Mouse (Mus musculus) thymus, postnatal 10 days (tissue): Measurements from ENCODE around the gene Senp7.
"Not testable (repeated sequence)": the region's sequence is repeated elsewhere in the genome, so short reads cannot be mapped to it uniquely, and the experiment has no call there.

ENCODE experiments used
- DNase-seq, 2 experiments: peaks; one replicate each; pipeline ENCODE4 v3.0.0; 2021; ENCODE audit warnings: low spot score in 2 of 2

Senp7 gene

GRCm38 (mm10) chr16:56134149-56134548, 86.0 kb downstream of the Senp7 start:
- no peak for DNase-seq

- not testable (repeated sequence) for DNase-seq
Measured at GRCm38 (mm10) chr16:56137672-56138071, 89.5 kb downstream of the Senp7 start.

- DNase-seq, result no peak
Measured at GRCm38 (mm10) chr16:56139921-56140320, 91.8 kb downstream of the Senp7 start.

- no peak for DNase-seq
Measured at GRCm38 (mm10) chr16:56144876-56145555, 96.9 kb downstream of the Senp7 start.

GRCm38 (mm10) chr16:56147679-56148078, 99.5 kb downstream of the Senp7 start:
- DNase-seq, result no peak

GRCm38 (mm10) chr16:56163466-56163865, 115.3 kb downstream of the Senp7 start:
- DNase-seq, result no peak

- no peak for DNase-seq
Measured at GRCm38 (mm10) chr16:56170247-56170646, 122.1 kb downstream of the Senp7 start.

GRCm38 (mm10) chr16:56175867-56176581, 127.9 kb downstream of the Senp7 start:
- DNase-seq, result no peak

- DNase-seq, result no peak
Measured at GRCm38 (mm10) chr16:56186863-56187262, 138.7 kb downstream of the Senp7 start.

- no peak for DNase-seq
Measured at GRCm38 (mm10) chr16:56188198-56188597, 140.1 kb downstream of the Senp7 start.

- DNase-seq, result no peak
Measured at GRCm38 (mm10) chr16:56204051-56204450, 155.9 kb downstream of the Senp7 start, which contains the start of gene Impg2. Impg2 (plus strand) TSS chr16:56204313.

GRCm38 (mm10) chr16:56212740-56213139, 164.6 kb downstream of the Senp7 start:
- no peak for DNase-seq

GRCm38 (mm10) chr16:56227686-56228085, 179.5 kb downstream of the Senp7 start:
- no peak for DNase-seq

GRCm38 (mm10) chr16:56229455-56229854, 181.3 kb downstream of the Senp7 start:
- DNase-seq, result no peak

GRCm38 (mm10) chr16:56231300-56231699, 183.2 kb downstream of the Senp7 start:
- no peak for DNase-seq

- no peak for DNase-seq
Measured at GRCm38 (mm10) chr16:56232736-56233135, 184.6 kb downstream of the Senp7 start.
